ENCODE assay signal across 17 mouse cellular contexts in the genomic region with DNA sequence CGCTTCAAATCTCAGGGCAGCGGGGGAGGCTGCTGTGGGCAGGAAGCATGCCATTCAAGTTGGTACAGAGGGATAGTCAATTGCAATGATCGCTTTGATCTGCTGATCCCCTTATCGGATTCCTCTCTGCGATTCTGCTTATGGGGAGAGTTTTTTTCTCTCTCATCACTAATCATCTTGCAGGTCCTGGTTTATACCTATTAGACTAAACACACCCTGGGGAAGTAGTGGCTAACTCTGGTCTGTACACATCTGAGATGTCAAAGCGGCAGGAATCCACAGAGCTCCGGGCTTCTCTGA.
DNase-seq lines count a peak whose midpoint lies in the region; ATAC-seq and TF ChIP-seq lines count a peak whose summit lies in the region.
"Had no signal": no experiment of that assay in that cellular context is flagged by ENCODE, and none has a peak within 500 bp of the region (broad histone marks: within the 10 kb centered on the region; RNA-seq: fewer than 3 reads in every experiment).

No protein-coding gene starts in this region.

- WGBS in embryonic facial prominence, embryonic 13.5 days, result 42% methylated on average over 7 of the region's 7 CpGs
- 27% methylated on average over 7 of the region's 7 CpGs for WGBS in hindbrain, embryonic 13.5 days
- WGBS in midbrain, embryonic 12.5 days, result 24% methylated on average over 7 of the region's 7 CpGs

- no peak for TF ChIP-seq CTCF in brain, embryonic 14.5 days (IDR thresholded peaks at IDR 0.05; ENCODE audit: borderline replicate concordance, extremely low read depth, insufficient read depth, insufficient read length)

- H3K4me3 ChIP-seq in embryonic facial prominence, embryonic 13.5 days, result no peak overlapping the region
- no peak overlapping the region for H3K4me3 ChIP-seq in hindbrain, embryonic 13.5 days
- peak overlapping the region; percentile 12; the same call in 1 of the 2 replicates for H3K4me3 ChIP-seq in midbrain, embryonic 12.5 days
- H3K4me3 ChIP-seq: erythroblast, embryonic 14.5 days; heart, embryonic 15.5 days had no signal

- peak; percentile 52 for DNase-seq in brain, embryonic 14.5 days (ENCODE audit: low read depth)
- no peak for DNase-seq in adrenal gland, adult 2 months
- no peak for DNase-seq in thymus, postnatal 14 days
- no peak for DNase-seq in layer of hippocampus, adult 11-12 months (ENCODE audit: low spot score)
- DNase-seq: cerebellum, adult 8-10 months; gastrocnemius, postnatal 25 days; lung, adult 18-20 months; right cerebral cortex, postnatal 4 days; thymus, postnatal 36 days had no signal

- no peaks in the 10 kb centered on the region for H3K9me3 ChIP-seq in embryonic facial prominence, embryonic 13.5 days
- no peaks in the 10 kb centered on the region for H3K9me3 ChIP-seq in hindbrain, embryonic 13.5 days
- no peaks in the 10 kb centered on the region for H3K9me3 ChIP-seq in midbrain, embryonic 12.5 days
- H3K9me3 ChIP-seq: heart, embryonic 15.5 days had no signal

- peak overlapping the region; percentile 39 for H3K4me2 ChIP-seq in embryonic facial prominence, embryonic 13.5 days
- H3K4me2 ChIP-seq in hindbrain, embryonic 13.5 days, result peak overlapping the region; percentile 10; the same call in 1 of the 2 replicates
- H3K4me2 ChIP-seq in midbrain, embryonic 12.5 days (replicated peaks), result peak overlapping the region; percentile 46
- H3K4me2 ChIP-seq: heart, embryonic 15.5 days; liver, embryonic 11.5 days had no signal

- no peaks in the 10 kb centered on the region for H3K36me3 ChIP-seq in embryonic facial prominence, embryonic 13.5 days
- no peaks in the 10 kb centered on the region for H3K36me3 ChIP-seq in hindbrain, embryonic 13.5 days
- H3K36me3 ChIP-seq in midbrain, embryonic 12.5 days, result no peaks in the 10 kb centered on the region
- H3K36me3 ChIP-seq: heart, embryonic 15.5 days had no signal

- no peak for ATAC-seq in embryonic facial prominence, embryonic 13.5 days (ENCODE audit: insufficient number of reproducible peaks, insufficient read depth, low FRiP score, low TSS enrichment, low read depth)
- no peak for ATAC-seq in hindbrain, embryonic 13.5 days (ENCODE audit: low FRiP score)
- ATAC-seq in midbrain, embryonic 12.5 days (ENCODE audit: low FRiP score, low read depth), result no peak
- ATAC-seq: intestine, postnatal 0 days had no signal

- peaks cover 38% of the 10 kb centered on the region for H3K4me1 ChIP-seq in embryonic facial prominence, embryonic 13.5 days
- peaks cover 31% of the 10 kb centered on the region for H3K4me1 ChIP-seq in hindbrain, embryonic 13.5 days (replicated peaks)
- peaks cover 40% of the 10 kb centered on the region for H3K4me1 ChIP-seq in midbrain, embryonic 12.5 days

- H3K9ac ChIP-seq in embryonic facial prominence, embryonic 13.5 days, result no peak overlapping the region
- H3K9ac ChIP-seq in hindbrain, embryonic 13.5 days, result no peak overlapping the region
- no peak overlapping the region for H3K9ac ChIP-seq in midbrain, embryonic 12.5 days (replicated peaks)
- H3K9ac ChIP-seq: heart, embryonic 15.5 days had no signal

- H3K27me3 ChIP-seq in embryonic facial prominence, embryonic 13.5 days, result no peaks in the 10 kb centered on the region
- peaks cover 7% of the 10 kb centered on the region; the same call in 1 of the 2 replicates for H3K27me3 ChIP-seq in hindbrain, embryonic 13.5 days
- H3K27me3 ChIP-seq in midbrain, embryonic 12.5 days, result peaks cover 48% of the 10 kb centered on the region
- H3K27me3 ChIP-seq: heart, embryonic 15.5 days had no signal

- no peak for TF ChIP-seq POLR2A in brain, embryonic 14.5 days (IDR thresholded peaks at IDR 0.05; ENCODE audit: borderline replicate concordance, extremely low read depth, insufficient read depth, insufficient read length, poor library complexity, severe bottlenecking)

- H3K27ac ChIP-seq in embryonic facial prominence, embryonic 13.5 days, result no peak overlapping the region
- H3K27ac ChIP-seq in hindbrain, embryonic 13.5 days, result no peak overlapping the region
- H3K27ac ChIP-seq in midbrain, embryonic 12.5 days (replicated peaks), result 0 out of 2 replicates have a peak overlapping the region, but pooled peaks have one; percentile 0
- H3K27ac ChIP-seq: heart, embryonic 15.5 days; kidney, postnatal 0 days had no signal
